Mouse (Mus musculus) C2C12 (cell line): ENCODE measurements at regions not wholly inside any gene's neighbourhood (a gene's known extent, or its start where the extent isn't known, plus 50 kb on each side); places are given as distances from the start of the nearest gene placed in this dataset.

Source experiments
- H3K27me3 ChIP-seq: one replicate; pipeline ENCODE4 v1.6.1; 2011; ENCODE audit not compliant: control insufficient read depth, insufficient read depth, insufficient read length
- H3K36me3 ChIP-seq: one replicate; pipeline ENCODE4 v1.6.1; 2011; ENCODE audit not compliant: control insufficient read depth, insufficient read depth
- H3K4me3 ChIP-seq: one replicate; pipeline ENCODE4 v1.5.1; 2011; ENCODE audit warnings: mild to moderate bottlenecking, control low read depth; ENCODE audit not compliant: poor library complexity, insufficient read depth, severe bottlenecking
- H3K79me2 ChIP-seq: one replicate; pipeline ENCODE4 v1.6.1; 2011; ENCODE audit not compliant: control insufficient read depth, insufficient read depth
- H3K79me3 ChIP-seq: one replicate; pipeline ENCODE4 v1.6.1; 2011; ENCODE audit warnings: low read depth, control low read depth
- H3ac ChIP-seq: one replicate; pipeline ENCODE3; 2011; ENCODE audit warnings: low read depth; ENCODE audit not compliant: control insufficient read depth, insufficient read length
- CEBPB ChIP-seq: IDR thresholded peaks from one replicate; pipeline ENCODE4 v1.6.1; 2011; ENCODE audit warnings: low read depth, mild to moderate bottlenecking, control low read depth, moderate library complexity
- CTCF ChIP-seq: IDR thresholded peaks from one replicate; pipeline ENCODE4 v1.5.1; 2011; ENCODE audit not compliant: control insufficient read depth, insufficient read depth, insufficient read length
- FOSL1 ChIP-seq: IDR thresholded peaks from one replicate; pipeline ENCODE4 v1.8.0; 2011; ENCODE audit warnings: mild to moderate bottlenecking, low read length; ENCODE audit not compliant: poor library complexity, insufficient read depth, severe bottlenecking
- MAX ChIP-seq: IDR thresholded peaks from one replicate; pipeline ENCODE4 v1.6.1; 2011; ENCODE audit warnings: mild to moderate bottlenecking, control low read depth
- MYOD1 ChIP-seq: IDR thresholded peaks from one replicate; pipeline ENCODE4 v1.6.1; 2011; ENCODE audit warnings: low read depth; ENCODE audit not compliant: control insufficient read depth, insufficient read length
- MYOG ChIP-seq: IDR thresholded peaks from one replicate; pipeline ENCODE4 v1.6.1; 2011; ENCODE audit not compliant: control insufficient read depth, insufficient read length; ENCODE audit errors: extremely low read depth
- USF1 ChIP-seq: IDR thresholded peaks from one replicate; pipeline ENCODE4 v1.6.1; 2011; ENCODE audit warnings: low read depth, mild to moderate bottlenecking, control low read depth, moderate library complexity

DNA sequence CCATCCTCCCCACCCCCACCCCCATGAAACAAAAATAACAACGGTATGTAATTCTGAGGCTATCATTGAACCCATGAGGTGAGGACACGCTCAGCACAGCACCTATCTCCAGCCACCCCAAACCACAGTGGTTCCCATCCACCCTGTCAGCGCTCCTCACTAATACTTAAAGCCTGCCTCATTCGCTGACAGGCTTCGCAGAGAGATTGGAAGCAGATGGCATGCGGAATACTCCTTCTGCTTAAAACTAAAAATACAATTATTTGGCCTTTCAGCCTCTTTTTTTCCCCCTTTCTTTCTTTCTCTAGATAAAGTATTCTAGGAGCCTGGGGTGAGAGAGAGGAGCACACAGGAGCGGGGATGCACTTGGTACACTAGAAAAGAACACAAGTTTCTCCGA is 199.9 kb downstream of the Prdm2 start:
- no peaks in the 10 kb centered on the region for H3K36me3 ChIP-seq
- no peaks in the 10 kb centered on the region for H3K27me3 ChIP-seq
- no peak for TF ChIP-seq CEBPB
- no peak for TF ChIP-seq MYOG
- no peak for TF ChIP-seq MAX
- no peak for TF ChIP-seq USF1
- TF ChIP-seq FOSL1, result no peak
- no peak for TF ChIP-seq MYOD1
- no peak for TF ChIP-seq CTCF
- H3K4me3 ChIP-seq, result no peak overlapping the region
- H3K79me2 ChIP-seq, result no peaks in the 10 kb centered on the region
- no peak overlapping the region for H3ac ChIP-seq
- no peaks in the 10 kb centered on the region for H3K79me3 ChIP-seq

DNA sequence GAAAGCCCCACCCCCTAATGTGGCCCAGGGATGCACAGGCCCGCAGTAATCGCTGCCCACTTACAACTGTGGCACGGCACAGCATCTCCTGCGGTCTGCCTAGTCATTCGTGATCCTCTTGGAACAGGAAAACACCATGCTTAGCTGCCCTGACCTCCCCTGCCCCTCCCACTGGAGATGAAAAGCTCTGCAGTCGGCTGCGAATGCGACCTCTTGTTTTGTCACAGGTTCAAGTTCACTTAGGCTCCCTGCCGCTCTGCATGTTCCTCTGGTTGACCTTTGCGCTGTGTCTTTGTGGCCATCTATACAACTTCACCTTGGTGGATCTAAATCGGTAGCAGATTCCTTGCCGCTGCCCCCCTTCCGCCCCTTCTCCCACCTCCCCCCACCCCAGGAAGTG is 210.8 kb downstream of the Prdm2 start:
- Histone ChIP-seq H3K27me3 (no peaks in the 10 kb centered on the region), H3ac (no peak overlapping the region), H3K79me2 (no peaks in the 10 kb centered on the region), H3K79me3 (no peaks in the 10 kb centered on the region), H3K36me3 (no peaks in the 10 kb centered on the region), H3K4me3 (no peak overlapping the region)
- TF ChIP-seq MAX, result no peak
- no peak for TF ChIP-seq USF1
- no peak for TF ChIP-seq MYOD1
- no peak for TF ChIP-seq FOSL1
- TF ChIP-seq CEBPB, result no peak
- TF ChIP-seq MYOG, result no peak
- TF ChIP-seq CTCF, result no peak

DNA sequence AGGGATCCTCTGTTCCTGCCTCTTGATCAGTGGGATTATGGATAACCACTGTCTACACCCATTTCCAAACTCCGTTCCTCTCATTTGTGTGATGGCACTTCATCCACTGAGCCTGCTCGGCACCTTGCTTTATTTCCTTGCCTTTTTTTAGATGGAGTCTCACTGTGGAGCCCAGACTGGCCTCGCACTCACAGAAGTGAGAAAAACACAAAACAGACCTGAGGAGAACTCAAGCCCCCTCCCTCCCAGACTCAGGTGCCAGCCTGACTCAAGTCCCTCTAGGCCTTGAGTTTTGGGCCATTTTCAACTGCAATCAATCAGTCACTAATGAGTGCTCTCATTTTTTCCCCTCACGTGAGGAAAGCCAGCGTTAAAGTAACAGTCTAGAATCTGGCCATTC is 211.3 kb downstream of the Prdm2 start:
- TF ChIP-seq FOSL1, result no peak

DNA sequence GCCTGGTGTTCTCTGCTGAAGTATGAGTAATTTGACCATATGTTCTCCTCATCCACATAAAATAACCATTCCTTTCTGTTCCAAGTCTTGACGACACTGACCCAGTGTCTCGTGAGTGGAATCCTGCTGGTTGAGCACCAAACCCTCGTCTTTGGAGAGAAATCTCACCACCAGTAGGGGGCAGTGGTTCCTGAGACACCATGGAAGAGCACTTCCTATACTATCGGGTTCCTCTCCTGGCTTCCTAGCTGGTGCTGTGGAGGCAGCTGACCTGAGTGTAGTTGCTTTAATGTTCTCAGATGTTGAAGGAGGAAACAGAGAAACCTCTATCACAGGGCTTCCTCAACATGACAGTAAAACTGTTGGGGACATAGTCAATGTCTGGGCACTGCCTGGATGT is 216.4 kb downstream of the Prdm2 start:
- no peaks in the 10 kb centered on the region for H3K27me3 ChIP-seq

More for the DNA sequence above, 211.3 kb downstream of the Prdm2 start:
- H3K79me3 ChIP-seq, result no peaks in the 10 kb centered on the region
- H3K36me3 ChIP-seq, result no peaks in the 10 kb centered on the region
- no peak overlapping the region for H3K4me3 ChIP-seq
- no peak overlapping the region for H3ac ChIP-seq
- no peaks in the 10 kb centered on the region for H3K27me3 ChIP-seq
- H3K79me2 ChIP-seq, result no peaks in the 10 kb centered on the region

DNA sequence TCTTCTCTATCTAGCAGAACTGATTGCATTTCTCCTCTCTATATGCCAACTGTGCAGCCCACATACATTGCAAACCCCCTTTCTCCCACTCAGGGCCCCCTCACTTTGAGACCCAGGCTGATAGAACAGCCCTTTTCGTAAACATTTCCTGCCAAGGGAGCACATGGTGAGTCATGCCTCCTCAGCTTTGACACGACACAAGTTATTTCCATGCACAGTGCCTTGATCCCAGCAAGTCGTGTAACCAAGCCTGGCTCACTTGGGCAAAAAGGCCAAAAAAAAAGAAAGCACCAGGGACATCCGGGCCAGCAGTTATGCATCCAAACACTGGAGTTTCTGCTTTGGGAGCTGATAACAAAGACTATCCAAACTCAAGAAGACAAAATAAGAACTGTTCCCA is 221.4 kb downstream of the Prdm2 start:
- Histone ChIP-seq H3ac (no peak overlapping the region), H3K27me3 (no peaks in the 10 kb centered on the region), H3K36me3 (no peaks in the 10 kb centered on the region), H3K4me3 (no peak overlapping the region), H3K79me3 (no peaks in the 10 kb centered on the region), H3K79me2 (no peaks in the 10 kb centered on the region)
- TF ChIP-seq USF1, result no peak
- TF ChIP-seq FOSL1, result no peak
- no peak for TF ChIP-seq CTCF
- TF ChIP-seq CEBPB, result no peak

More for the DNA sequence above, 216.4 kb downstream of the Prdm2 start:
- H3K79me3 ChIP-seq, result no peaks in the 10 kb centered on the region
- H3K4me3 ChIP-seq, result no peak overlapping the region
- no peak for TF ChIP-seq MAX
- TF ChIP-seq CTCF, result no peak
- no peak for TF ChIP-seq FOSL1
- TF ChIP-seq USF1, result no peak
- no peak for TF ChIP-seq MYOG
- TF ChIP-seq MYOD1, result no peak
- TF ChIP-seq CEBPB, result no peak
- H3K36me3 ChIP-seq, result no peaks in the 10 kb centered on the region
- no peak overlapping the region for H3ac ChIP-seq
- H3K79me2 ChIP-seq, result no peaks in the 10 kb centered on the region

DNA sequence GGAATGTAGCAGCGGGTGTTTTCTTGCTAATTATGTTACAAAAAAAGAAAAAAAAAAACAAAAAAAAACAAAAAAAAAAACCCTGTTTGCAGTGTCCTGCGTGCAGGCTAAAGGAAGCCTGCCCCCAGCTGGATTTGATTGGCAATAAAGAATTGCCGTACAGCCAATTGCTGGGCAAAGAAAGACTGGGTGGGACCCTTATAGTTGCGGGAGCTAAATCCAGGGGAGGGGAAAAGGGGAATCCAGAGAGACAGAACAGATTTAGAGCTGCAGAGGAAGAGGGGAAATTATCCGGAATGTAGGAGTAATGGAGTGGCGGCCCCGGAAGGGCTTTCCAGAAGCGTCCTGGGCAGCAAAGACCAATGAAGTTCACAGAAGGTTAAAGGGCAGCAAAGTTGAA is 223.6 kb downstream of the Prdm2 start:
- Histone ChIP-seq H3ac (no peak overlapping the region), H3K79me2 (no peaks in the 10 kb centered on the region), H3K36me3 (no peaks in the 10 kb centered on the region), H3K79me3 (no peaks in the 10 kb centered on the region), H3K27me3 (no peaks in the 10 kb centered on the region), H3K4me3 (no peak overlapping the region)
- TF ChIP-seq CTCF (no peak), MYOG (no peak), MYOD1 (no peak), MAX (no peak)

DNA sequence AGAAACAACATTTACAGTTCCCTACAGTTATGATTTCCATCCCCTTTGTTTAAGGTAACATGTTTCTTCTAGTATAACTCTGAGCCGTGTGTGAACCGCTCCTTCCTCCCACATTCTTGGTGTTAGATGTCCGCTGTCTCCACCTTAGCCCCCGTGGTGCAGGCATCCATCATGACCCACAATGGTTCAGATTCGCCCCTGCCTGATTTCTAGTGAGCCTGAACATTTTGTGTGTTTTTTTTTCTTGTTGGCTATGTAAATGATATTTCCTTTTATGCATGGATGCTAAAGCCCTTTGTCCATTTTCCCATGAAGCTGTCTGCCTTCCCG is 229.5 kb downstream of the Prdm2 start:
- no peak for TF ChIP-seq MYOD1

More for the DNA sequence above, 229.5 kb downstream of the Prdm2 start:
- Histone ChIP-seq H3K36me3 (no peaks in the 10 kb centered on the region), H3K79me2 (no peaks in the 10 kb centered on the region), H3K4me3 (no peak overlapping the region), H3K27me3 (no peaks in the 10 kb centered on the region), H3K79me3 (no peaks in the 10 kb centered on the region), H3ac (no peak overlapping the region)
